Mouse (Mus musculus): ENCODE results near the gene Cma2.

DNA sequence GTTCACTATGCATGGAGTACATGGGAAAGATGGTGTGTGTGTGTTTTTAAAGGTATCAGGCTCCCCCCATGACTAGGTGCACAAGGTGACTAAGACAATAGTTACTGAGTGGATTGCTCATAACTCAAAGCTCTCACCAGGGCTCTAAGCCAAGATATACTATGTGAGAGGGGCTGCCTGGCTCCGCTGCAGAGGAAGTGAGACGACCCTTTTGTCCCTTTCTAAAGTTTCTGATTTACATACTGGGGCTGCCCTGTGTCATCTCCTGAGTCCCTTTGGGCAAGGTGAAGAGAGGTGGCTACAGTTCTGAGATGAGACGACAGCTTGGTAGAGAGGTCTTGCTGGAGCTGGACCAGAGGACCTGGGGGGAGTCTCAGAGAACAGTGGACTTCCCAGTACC, 62.4 kb downstream of the Cma2 start:
- TF ChIP-seq CTCF (IDR thresholded peaks at IDR 0.05; ENCODE audit: control insufficient read depth, insufficient read depth, insufficient read length) (no peak), USF1 (IDR thresholded peaks at IDR 0.05; ENCODE audit: low read depth) (no peak), MYOG (IDR thresholded peaks at IDR 0.05; ENCODE audit: control insufficient read depth, extremely low read depth, insufficient read length) (no peak), FOSL1 (IDR thresholded peaks at IDR 0.05; ENCODE audit: insufficient read depth, low read length, poor library complexity, severe bottlenecking) (no peak), CEBPB (IDR thresholded peaks at IDR 0.05; ENCODE audit: low read depth) (no peak)

All from C2C12 (cell line).